Mouse (Mus musculus): ENCODE measurements at regions not wholly inside any gene's neighbourhood (a gene's known extent, or its start where the extent isn't known, plus 50 kb on each side); places are given as distances from the start of the nearest gene placed in this dataset.
"Not testable (repeated sequence)": the region's sequence is repeated elsewhere in the genome, so short reads cannot be mapped to it uniquely, and the experiment has no call there.

DNA sequence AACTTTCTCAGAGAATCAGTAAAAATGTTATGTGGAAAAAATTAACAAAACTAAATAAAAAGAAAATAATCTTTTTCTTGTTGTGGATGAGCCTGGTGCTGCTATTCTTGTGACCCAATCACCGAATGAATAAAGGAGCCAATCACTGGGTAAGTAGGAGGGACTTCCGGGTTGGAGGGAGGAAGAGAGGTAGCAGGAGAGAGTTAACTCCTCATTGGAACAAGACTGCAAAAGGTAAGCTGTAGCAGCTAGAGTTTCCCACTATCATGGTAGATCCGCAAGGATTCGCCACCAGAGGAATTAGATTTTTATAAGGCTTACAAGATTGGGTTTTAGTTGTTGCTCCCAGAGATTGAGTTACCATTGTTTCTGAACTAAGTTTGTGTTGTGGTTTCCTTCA, 87.8 kb upstream of the Vldlr start:
- DNase-seq (ENCODE audit: low read depth, low spot score): not testable (repeated sequence)

DNA sequence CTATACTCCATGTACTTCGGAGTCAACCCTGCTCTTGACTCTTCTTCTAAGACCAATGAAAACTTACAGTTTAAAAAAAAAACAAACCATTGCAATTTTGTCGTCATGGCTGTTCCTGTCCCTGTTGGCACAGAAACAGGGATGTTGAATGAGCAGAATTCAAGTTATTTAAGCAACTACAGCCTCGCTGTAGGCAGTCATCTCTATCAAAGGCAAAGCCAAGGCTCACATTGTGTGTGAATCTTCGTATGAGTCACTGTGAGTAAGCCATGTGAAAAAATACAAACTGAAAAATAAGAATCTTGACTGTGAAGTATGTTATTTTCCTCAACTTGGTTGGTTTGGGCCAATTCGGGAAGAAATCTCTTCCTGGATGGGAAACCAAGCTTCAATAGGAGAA, 81.9 kb upstream of the Vldlr start:
- DNase-seq (ENCODE audit: low read depth, low spot score): no peak

DNA sequence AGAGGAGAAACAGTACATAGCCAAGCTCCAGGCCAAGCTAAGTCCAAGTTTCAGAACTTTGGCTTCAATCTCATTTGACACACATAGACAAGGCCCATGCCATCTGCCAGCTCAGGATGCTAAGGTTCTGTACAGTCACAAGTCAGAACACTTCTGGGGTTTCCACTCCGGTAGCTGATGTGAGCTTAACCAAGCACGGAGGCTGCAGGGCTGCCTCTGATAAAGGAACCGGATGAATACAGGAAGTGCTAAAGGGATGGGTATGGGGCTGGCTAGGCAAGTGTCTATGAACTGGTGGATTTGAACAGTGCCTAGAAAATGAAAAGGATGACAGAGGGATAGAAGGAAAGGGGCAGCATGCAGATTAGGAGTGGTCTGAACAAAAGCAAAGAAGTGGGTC, 75.4 kb upstream of the Vldlr start:
- no peak for DNase-seq (ENCODE audit: low read depth, low spot score)

DNA sequence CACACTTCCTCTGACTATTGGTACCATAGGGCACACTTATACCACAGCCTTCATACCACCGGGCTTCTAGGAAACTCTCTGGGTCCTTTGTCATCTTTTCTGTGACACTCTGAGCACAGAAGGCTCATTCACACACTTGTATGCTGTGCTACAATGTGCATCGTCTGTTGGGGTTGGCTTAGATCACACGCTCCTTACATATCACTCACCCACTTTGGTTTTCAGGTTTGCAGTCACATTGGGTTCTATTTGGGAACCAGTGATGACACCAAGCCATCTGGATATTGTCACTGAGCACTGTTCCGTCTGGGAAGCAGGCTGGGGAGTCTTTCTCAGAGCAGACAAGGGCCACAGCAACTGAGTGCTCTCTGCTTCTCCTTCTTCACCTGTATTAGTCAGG, 74.1 kb upstream of the Vldlr start:
- no peak for DNase-seq (ENCODE audit: low read depth, low spot score)

DNA sequence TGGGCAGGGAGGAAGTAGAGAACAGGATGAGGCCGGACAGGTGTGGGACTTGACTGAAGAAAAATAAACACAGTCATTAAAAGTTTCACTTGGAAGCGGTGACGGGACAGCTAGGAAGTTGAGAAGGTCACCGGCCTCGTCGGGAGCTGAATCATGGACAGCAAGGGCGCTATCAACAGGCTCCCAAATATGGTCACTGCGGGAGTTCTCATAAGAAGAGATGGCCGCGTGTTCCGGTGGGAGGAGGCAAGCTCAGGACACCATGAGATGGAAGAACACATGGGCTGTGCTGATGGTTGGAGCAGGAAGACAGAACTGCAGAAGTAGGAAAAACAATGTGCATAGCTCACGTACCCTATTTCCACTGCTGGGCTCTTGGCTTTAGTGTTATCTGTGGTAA, 68.9 kb upstream of the Vldlr start:
- DNase-seq (ENCODE audit: low read depth, low spot score): no peak

DNA sequence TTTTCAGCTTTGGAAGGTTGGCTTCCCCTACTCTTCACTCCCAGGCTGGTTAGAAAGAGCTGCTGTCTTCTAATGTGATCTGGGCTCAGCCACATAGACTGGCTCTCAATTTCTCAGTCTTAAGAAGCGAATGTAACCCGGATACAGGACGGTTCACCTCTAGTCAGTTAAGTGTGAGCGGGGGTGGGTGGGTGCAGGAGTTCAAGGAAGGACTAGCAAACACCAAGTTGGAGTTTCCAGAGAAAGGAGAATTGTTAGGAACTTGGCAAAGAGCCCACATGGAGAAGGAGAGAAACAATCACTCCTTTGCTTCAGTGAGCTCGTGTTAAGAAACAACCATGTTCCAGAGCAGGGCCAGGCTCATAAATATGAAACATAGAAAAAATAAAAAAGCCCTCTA, 68.0 kb upstream of the Vldlr start:
- DNase-seq (ENCODE audit: low read depth, low spot score): no peak

DNA sequence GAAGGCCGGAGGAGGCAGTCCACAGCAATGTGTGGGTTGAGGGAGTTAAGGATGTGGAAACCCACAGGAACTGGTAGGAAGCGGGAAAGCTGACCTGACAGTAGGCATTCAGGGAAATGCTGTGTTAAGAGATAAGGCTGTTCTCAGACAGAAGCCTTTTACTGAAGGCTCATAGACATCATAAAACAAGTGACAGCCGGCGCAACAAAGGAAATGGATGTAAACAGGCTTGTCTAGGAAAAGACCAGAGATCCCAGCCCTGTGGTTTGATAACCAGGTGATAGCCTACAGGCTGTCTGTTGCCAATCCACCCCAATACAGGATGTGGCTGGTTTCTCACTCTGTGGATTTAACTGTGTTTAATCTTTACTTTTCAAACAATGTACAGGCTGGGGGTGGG, 66.7 kb upstream of the Vldlr start:
- no peak for DNase-seq (ENCODE audit: low read depth, low spot score)

DNA sequence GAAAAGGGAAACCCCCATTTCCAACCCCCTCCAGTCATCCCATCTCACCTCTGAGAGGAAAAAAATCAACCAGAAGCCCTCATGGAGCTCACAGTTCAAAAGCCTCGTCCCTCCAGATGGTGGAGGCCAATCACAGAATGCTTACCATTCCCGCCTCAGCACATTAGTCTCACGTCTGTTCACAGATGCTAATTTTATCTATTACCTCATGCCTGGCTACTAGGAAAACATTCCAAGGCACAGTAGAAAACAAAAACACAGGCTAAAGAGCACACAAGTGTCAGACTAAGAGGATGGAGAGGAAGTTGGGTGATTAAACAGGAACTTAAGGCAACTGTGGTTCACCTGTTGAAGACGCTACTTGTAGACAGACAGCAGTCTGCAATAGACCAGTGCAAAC, 54.4 kb upstream of the Vldlr start:
- no peak for DNase-seq (ENCODE audit: low read depth, low spot score)

All from WW6 (cell line).